Mouse (Mus musculus) ES-E14 (cell line): ENCODE results near the gene Vps13d.

ENCODE experiments used
- HCFC1 ChIP-seq: IDR thresholded peaks from 2 replicates; pipeline ENCODE4 v1.6.1; 2012; ENCODE audit warnings: low read length, inconsistent platforms, borderline replicate concordance; ENCODE audit not compliant: insufficient read depth
- ZNF384 ChIP-seq: IDR thresholded peaks from 2 replicates; pipeline ENCODE4 v1.6.1; 2012; ENCODE audit warnings: low read depth, low read length, inconsistent platforms

GRCm38 (mm10) chr4:145192686-145193085, 2.1 kb downstream of the Vps13d start:
- TF ChIP-seq HCFC1 (no peak), ZNF384 (no peak)
